Mouse (Mus musculus) c-Kit-positive CD71-positive TER-119-negative erythroid progenitor cells, embryonic 14.5 days (primary cell): ENCODE measurements around the gene Mrln.

Experiments
- DNase-seq: peaks from one replicate; pipeline ENCODE4 v3.0.0-alpha.2; 2013; ENCODE audit warnings: low read depth

Mrln gene

GRCm38 (mm10) chr10:70255601-70256210 lies 51.2 kb downstream of the Mrln start:
- no peak for DNase-seq

- no peak for DNase-seq
Observed at GRCm38 (mm10) chr10:70257029-70257428, 52.6 kb downstream of the Mrln start.

- no peak for DNase-seq
Observed at GRCm38 (mm10) chr10:70260904-70261303, 56.4 kb downstream of the Mrln start.

GRCm38 (mm10) chr10:70262051-70262450 lies 57.6 kb downstream of the Mrln start:
- no peak for DNase-seq

- DNase-seq: no peak
Observed at GRCm38 (mm10) chr10:70263681-70264189, 59.3 kb downstream of the Mrln start.

GRCm38 (mm10) chr10:70264337-70265036 lies 60.0 kb downstream of the Mrln start:
- DNase-seq: no peak

- no peak for DNase-seq
Observed at GRCm38 (mm10) chr10:70266501-70266900, 62.0 kb downstream of the Mrln start.

GRCm38 (mm10) chr10:70268581-70269446 lies 64.3 kb downstream of the Mrln start:
- no peak for DNase-seq
